Mouse (Mus musculus): ENCODE data around the gene Fam136a. TPM values are rescaled to one million over a fixed set of nuclear protein-coding genes. Genes with fewer than 3 reads are reported as not detected.
"Not testable (repeated sequence)": the region's sequence is repeated elsewhere in the genome, so short reads cannot be mapped to it uniquely, and the experiment has no call there.

The Fam136a gene
- polyA plus RNA-seq, 1 experiment: 32.0 TPM

DNA sequence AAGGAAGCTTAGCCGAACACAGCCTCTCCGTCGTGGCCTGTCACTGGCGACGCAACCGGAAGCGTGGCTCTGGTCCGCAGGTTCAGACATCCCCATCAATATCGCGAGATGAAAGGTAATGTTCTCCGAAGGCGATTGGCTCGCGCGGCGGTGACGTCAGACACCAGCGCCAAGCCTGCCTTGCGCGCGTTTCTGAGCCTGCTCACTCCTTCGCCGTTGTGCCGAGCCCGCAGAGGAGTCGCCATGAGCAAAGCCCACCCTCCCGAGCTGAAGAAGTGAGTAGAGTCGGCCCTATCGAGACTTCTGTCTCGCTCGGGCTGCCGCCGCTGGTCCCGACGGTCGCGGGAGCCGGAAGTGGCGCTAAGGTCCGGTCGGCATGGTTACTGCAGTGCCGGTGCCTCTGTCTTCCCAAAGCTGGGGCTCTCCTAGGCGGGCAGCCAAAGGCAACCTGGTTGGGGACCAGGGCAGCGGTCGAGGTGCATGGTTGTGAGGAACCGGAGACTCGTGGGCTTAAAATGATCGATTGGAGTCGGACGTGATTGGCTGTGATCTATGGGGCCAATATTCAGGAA, 6.0 kb downstream of the Fam136a start:
- Histone ChIP-seq H3K79me2 (ENCODE audit: control insufficient read depth, insufficient read depth) (peaks cover 59% of the 10 kb centered on the region), H3K36me3 (ENCODE audit: control insufficient read depth, insufficient read depth) (peaks cover 50% of the 10 kb centered on the region), H3ac (ENCODE audit: control insufficient read depth, insufficient read length, low read depth) (peak overlapping the region; percentile 97), H3K27me3 (ENCODE audit: control insufficient read depth, insufficient read depth, insufficient read length) (no peaks in the 10 kb centered on the region), H3K79me3 (ENCODE audit: low read depth) (peaks cover 47% of the 10 kb centered on the region), H3K4me3 (ENCODE audit: insufficient read depth, poor library complexity, severe bottlenecking) (peak overlapping the region; percentile 82)
- TF ChIP-seq MAX (IDR thresholded peaks at IDR 0.05): peak; percentile 97
- no peak for TF ChIP-seq FOSL1 (IDR thresholded peaks at IDR 0.05; ENCODE audit: insufficient read depth, low read length, poor library complexity, severe bottlenecking)
- TF ChIP-seq CTCF (IDR thresholded peaks at IDR 0.05; ENCODE audit: control insufficient read depth, insufficient read depth, insufficient read length): no peak
- TF ChIP-seq USF1 (IDR thresholded peaks at IDR 0.05; ENCODE audit: low read depth): no peak
- no peak for TF ChIP-seq MYOG (IDR thresholded peaks at IDR 0.05; ENCODE audit: control insufficient read depth, extremely low read depth, insufficient read length)
- TF ChIP-seq MYOD1 (IDR thresholded peaks at IDR 0.05; ENCODE audit: control insufficient read depth, insufficient read length, low read depth): no peak
- TF ChIP-seq CEBPB (IDR thresholded peaks at IDR 0.05; ENCODE audit: low read depth): no peak

DNA sequence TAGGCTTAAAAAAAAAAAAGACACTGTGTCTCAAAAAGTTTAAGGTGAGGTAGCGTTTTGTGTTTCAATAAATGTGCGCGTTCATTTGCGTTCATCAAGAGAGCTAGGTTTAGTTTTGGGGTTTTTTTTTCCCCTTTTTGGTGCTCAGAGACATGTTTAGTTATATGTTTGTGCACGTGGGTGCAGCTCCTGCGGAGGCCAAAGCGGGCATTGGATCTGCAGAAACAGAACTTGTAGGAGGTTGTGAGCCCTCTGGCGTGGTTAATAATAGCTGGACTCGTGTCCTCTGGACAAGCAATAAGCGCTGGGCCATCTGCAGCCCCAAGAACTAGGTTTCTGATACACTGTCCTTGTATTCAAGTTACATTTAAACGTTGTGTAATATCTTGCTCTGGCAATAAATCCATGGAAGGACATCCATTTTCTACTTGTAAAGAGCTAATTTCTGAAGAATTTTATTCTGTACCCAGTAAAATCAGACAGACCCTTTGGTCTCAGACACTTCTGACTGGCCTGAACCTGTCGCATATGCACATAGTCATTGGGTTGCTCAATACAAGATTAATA, 6.6 kb downstream of the Fam136a start:
- TF ChIP-seq MYOG (IDR thresholded peaks at IDR 0.05; ENCODE audit: control insufficient read depth, extremely low read depth, insufficient read length): no peak
- TF ChIP-seq CEBPB (IDR thresholded peaks at IDR 0.05; ENCODE audit: low read depth): no peak
- peaks cover 56% of the 10 kb centered on the region for H3K79me2 ChIP-seq (ENCODE audit: control insufficient read depth, insufficient read depth)
- peaks cover 49% of the 10 kb centered on the region for H3K79me3 ChIP-seq (ENCODE audit: low read depth)
- H3K27me3 ChIP-seq (ENCODE audit: control insufficient read depth, insufficient read depth, insufficient read length): no peaks in the 10 kb centered on the region
- H3K4me3 ChIP-seq (ENCODE audit: insufficient read depth, poor library complexity, severe bottlenecking): peak overlapping the region; percentile 82
- peak overlapping the region; percentile 97 for H3ac ChIP-seq (ENCODE audit: control insufficient read depth, insufficient read length, low read depth)
- H3K36me3 ChIP-seq (ENCODE audit: control insufficient read depth, insufficient read depth): peaks cover 50% of the 10 kb centered on the region

DNA sequence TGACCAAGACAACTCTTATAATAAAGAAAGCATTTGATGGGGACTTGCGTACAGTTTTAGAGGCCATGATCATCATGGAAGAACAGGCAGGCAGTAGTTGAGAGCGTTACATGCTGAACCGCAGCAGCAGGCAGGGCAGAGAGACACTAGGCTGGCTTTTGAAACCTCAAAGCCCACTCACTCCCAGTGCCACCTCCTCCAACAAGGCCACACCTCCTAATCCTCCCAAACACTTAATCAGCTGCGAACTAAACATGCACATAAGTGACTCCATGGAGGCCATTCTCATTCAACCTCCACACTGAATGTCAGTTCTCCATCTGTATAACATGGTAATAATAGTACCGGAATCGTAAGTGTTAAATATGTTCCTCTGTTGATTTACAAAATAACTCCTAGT, 8.1 kb downstream of the Fam136a start:
- H3K79me3 ChIP-seq (ENCODE audit: low read depth): peaks cover 49% of the 10 kb centered on the region
- H3K27me3 ChIP-seq (ENCODE audit: control insufficient read depth, insufficient read depth, insufficient read length): no peaks in the 10 kb centered on the region
- H3K4me3 ChIP-seq (ENCODE audit: insufficient read depth, poor library complexity, severe bottlenecking): no peak overlapping the region
- TF ChIP-seq MAX (IDR thresholded peaks at IDR 0.05): no peak
- TF ChIP-seq MYOD1 (IDR thresholded peaks at IDR 0.05; ENCODE audit: control insufficient read depth, insufficient read length, low read depth): no peak
- no peak for TF ChIP-seq CTCF (IDR thresholded peaks at IDR 0.05; ENCODE audit: control insufficient read depth, insufficient read depth, insufficient read length)
- TF ChIP-seq CEBPB (IDR thresholded peaks at IDR 0.05; ENCODE audit: low read depth): no peak
- TF ChIP-seq MYOG (IDR thresholded peaks at IDR 0.05; ENCODE audit: control insufficient read depth, extremely low read depth, insufficient read length): no peak
- no peak for TF ChIP-seq USF1 (IDR thresholded peaks at IDR 0.05; ENCODE audit: low read depth)
- TF ChIP-seq FOSL1 (IDR thresholded peaks at IDR 0.05; ENCODE audit: insufficient read depth, low read length, poor library complexity, severe bottlenecking): no peak
- peaks cover 57% of the 10 kb centered on the region for H3K36me3 ChIP-seq (ENCODE audit: control insufficient read depth, insufficient read depth)
- H3ac ChIP-seq (ENCODE audit: control insufficient read depth, insufficient read length, low read depth): no peak overlapping the region
- peaks cover 54% of the 10 kb centered on the region for H3K79me2 ChIP-seq (ENCODE audit: control insufficient read depth, insufficient read depth)

DNA sequence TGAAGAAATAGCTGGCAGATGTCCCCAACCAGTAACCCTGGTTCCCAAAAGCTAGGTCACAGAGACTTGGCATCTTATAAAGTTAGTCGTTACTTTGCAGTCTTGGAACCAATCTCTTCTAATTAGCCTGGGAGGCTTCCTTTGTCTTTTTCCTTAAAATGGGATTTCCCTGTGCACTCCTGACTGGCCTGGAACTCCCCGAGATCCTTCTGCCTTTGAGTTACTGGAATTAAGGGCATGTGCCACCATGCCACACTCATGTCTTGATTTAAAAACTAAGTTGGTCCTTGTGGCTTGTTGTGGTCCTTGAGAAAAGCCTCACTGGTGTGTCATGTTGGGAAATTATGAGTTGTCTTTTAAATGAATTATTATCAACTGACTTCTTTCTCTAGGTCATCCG, 12.9 kb downstream of the Fam136a start:
- H3K36me3 ChIP-seq (ENCODE audit: control insufficient read depth, insufficient read depth): peaks cover 64% of the 10 kb centered on the region
- no peaks in the 10 kb centered on the region for H3K27me3 ChIP-seq (ENCODE audit: control insufficient read depth, insufficient read depth, insufficient read length)
- no peak overlapping the region for H3ac ChIP-seq (ENCODE audit: control insufficient read depth, insufficient read length, low read depth)
- peaks cover 30% of the 10 kb centered on the region for H3K79me3 ChIP-seq (ENCODE audit: low read depth)
- H3K4me3 ChIP-seq (ENCODE audit: insufficient read depth, poor library complexity, severe bottlenecking): no peak overlapping the region
- no peak for TF ChIP-seq USF1 (IDR thresholded peaks at IDR 0.05; ENCODE audit: low read depth)
- TF ChIP-seq MAX (IDR thresholded peaks at IDR 0.05): no peak
- TF ChIP-seq MYOG (IDR thresholded peaks at IDR 0.05; ENCODE audit: control insufficient read depth, extremely low read depth, insufficient read length): no peak
- no peak for TF ChIP-seq CTCF (IDR thresholded peaks at IDR 0.05; ENCODE audit: control insufficient read depth, insufficient read depth, insufficient read length)
- no peak for TF ChIP-seq FOSL1 (IDR thresholded peaks at IDR 0.05; ENCODE audit: insufficient read depth, low read length, poor library complexity, severe bottlenecking)
- no peak for TF ChIP-seq CEBPB (IDR thresholded peaks at IDR 0.05; ENCODE audit: low read depth)
- no peak for TF ChIP-seq MYOD1 (IDR thresholded peaks at IDR 0.05; ENCODE audit: control insufficient read depth, insufficient read length, low read depth)
- H3K79me2 ChIP-seq (ENCODE audit: control insufficient read depth, insufficient read depth): peaks cover 34% of the 10 kb centered on the region

DNA sequence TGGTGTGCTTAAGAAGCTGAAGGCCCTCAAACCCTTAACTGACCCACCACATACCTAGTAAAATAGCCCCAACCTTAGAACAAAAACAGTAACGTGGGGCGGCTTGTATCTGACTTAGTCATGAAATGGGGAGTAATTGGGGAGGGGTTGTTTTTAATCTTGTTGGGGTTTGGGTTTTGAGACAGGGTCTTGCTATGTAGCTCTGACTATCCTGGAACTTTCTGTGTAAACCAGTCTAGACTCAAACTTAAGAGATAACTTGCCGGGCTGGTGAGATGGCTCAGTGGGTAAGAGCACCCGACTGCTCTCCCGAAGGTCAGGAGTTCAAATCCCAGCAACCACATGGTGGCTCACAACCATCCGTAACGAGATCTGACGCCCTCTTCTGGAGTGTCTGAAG, 14.7 kb downstream of the Fam136a start:
- not testable (repeated sequence) for H3K4me3 ChIP-seq (ENCODE audit: insufficient read depth, poor library complexity, severe bottlenecking); H3ac ChIP-seq (ENCODE audit: control insufficient read depth, insufficient read length, low read depth); H3K27me3 ChIP-seq (ENCODE audit: control insufficient read depth, insufficient read depth, insufficient read length)
- Histone ChIP-seq H3K79me2 (ENCODE audit: control insufficient read depth, insufficient read depth) (peaks cover 16% of the 10 kb centered on the region), H3K36me3 (ENCODE audit: control insufficient read depth, insufficient read depth) (peaks cover 49% of the 10 kb centered on the region), H3K79me3 (ENCODE audit: low read depth) (peaks cover 13% of the 10 kb centered on the region)

DNA sequence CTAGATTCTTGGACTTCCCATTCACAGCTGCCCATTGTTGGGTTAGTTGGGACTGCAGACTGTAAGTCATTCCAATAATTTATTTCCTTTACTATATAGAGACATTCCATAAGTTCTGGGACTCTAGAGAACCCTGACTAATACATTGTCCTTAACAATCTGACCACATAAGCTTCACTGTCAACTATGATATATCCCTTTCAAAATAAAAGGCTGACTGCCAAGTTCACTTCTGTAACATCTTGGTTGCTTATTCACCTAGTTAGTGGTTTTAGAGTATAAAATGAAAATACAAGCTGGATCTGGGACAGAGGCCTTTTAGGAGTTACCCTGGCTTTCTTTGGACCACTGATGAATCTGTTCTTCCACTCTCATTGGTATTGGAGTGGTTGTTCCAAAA, 17.1 kb downstream of the Fam136a start:
- no peak overlapping the region for H3K4me3 ChIP-seq (ENCODE audit: insufficient read depth, poor library complexity, severe bottlenecking)
- H3ac ChIP-seq (ENCODE audit: control insufficient read depth, insufficient read length, low read depth): no peak overlapping the region
- no peaks in the 10 kb centered on the region for H3K79me2 ChIP-seq (ENCODE audit: control insufficient read depth, insufficient read depth)
- peaks cover 30% of the 10 kb centered on the region for H3K36me3 ChIP-seq (ENCODE audit: control insufficient read depth, insufficient read depth)
- no peaks in the 10 kb centered on the region for H3K27me3 ChIP-seq (ENCODE audit: control insufficient read depth, insufficient read depth, insufficient read length)
- no peaks in the 10 kb centered on the region for H3K79me3 ChIP-seq (ENCODE audit: low read depth)
- TF ChIP-seq MAX (IDR thresholded peaks at IDR 0.05) (no peak), CEBPB (IDR thresholded peaks at IDR 0.05; ENCODE audit: low read depth) (no peak), MYOD1 (IDR thresholded peaks at IDR 0.05; ENCODE audit: control insufficient read depth, insufficient read length, low read depth) (peak; percentile 6), FOSL1 (IDR thresholded peaks at IDR 0.05; ENCODE audit: insufficient read depth, low read length, poor library complexity, severe bottlenecking) (peak; percentile 43), CTCF (IDR thresholded peaks at IDR 0.05; ENCODE audit: control insufficient read depth, insufficient read depth, insufficient read length) (no peak), USF1 (IDR thresholded peaks at IDR 0.05; ENCODE audit: low read depth) (no peak)
